ENCODE assay signal across 24 mouse cellular contexts in genomic region chr13:34656351-34656750, GRCm38 (mm10). TPM values are rescaled to one million over a fixed set of nuclear protein-coding genes. Genes with fewer than 3 reads are reported as not detected.
DNase-seq lines count a peak whose midpoint lies in the region; ATAC-seq lines count a peak whose summit lies in the region.
"Had no signal": no experiment of that assay in that cellular context is flagged by ENCODE, and none has a peak within 500 bp of the region (broad histone marks: within the 10 kb centered on the region; RNA-seq: fewer than 3 reads in every experiment).

No protein-coding gene starts in this region.

- H3K27me3 ChIP-seq in forebrain, embryonic 11.5 days (ENCODE audit: control insufficient read depth, insufficient read depth, low read length) = peaks cover 28% of the 10 kb centered on the region
- H3K27me3 ChIP-seq in forebrain, embryonic 13.5 days = peaks cover 41% of the 10 kb centered on the region
- H3K27me3 ChIP-seq: CH12.LX, Patski had no signal

- H3K4me1 ChIP-seq in forebrain, embryonic 11.5 days (replicated peaks; ENCODE audit: control insufficient read depth, insufficient read depth, low read length) = peaks cover 10% of the 10 kb centered on the region; the same call in 1 of the 2 replicates
- H3K4me1 ChIP-seq in forebrain, embryonic 13.5 days = peaks cover 20% of the 10 kb centered on the region

- no peak overlapping the region for H3K9ac ChIP-seq in forebrain, embryonic 11.5 days (ENCODE audit: low read length)
- H3K9ac ChIP-seq in forebrain, embryonic 13.5 days = no peak overlapping the region
- H3K9ac ChIP-seq: embryonic facial prominence, embryonic 12.5 days; forebrain, embryonic 12.5 days; forebrain, embryonic 15.5 days; forebrain, postnatal 0 days had no signal

- H3K36me3 ChIP-seq in forebrain, embryonic 11.5 days (ENCODE audit: control insufficient read depth, insufficient read depth, low read length) = no peaks in the 10 kb centered on the region
- H3K36me3 ChIP-seq in forebrain, embryonic 13.5 days (ENCODE audit: poor library complexity, severe bottlenecking) = no peaks in the 10 kb centered on the region
- H3K36me3 ChIP-seq: embryonic facial prominence, embryonic 10.5 days; embryonic facial prominence, embryonic 12.5 days; forebrain, embryonic 12.5 days; forebrain, embryonic 15.5 days; G1E had no signal

- DNase-seq in forebrain, embryonic 11.5 days (ENCODE audit: low spot score) = peak; percentile 42
- DNase-seq in A20 (ENCODE audit: low read depth, low spot score) = peak; percentile 14
- DNase-seq in testis, postnatal 14 days (ENCODE audit: low spot score) = no peak
- DNase-seq in frontal cortex, postnatal 10 days (ENCODE audit: low spot score in 2 of 2) = no peak
- DNase-seq: adrenal gland, adult 8-10 months; adrenal gland, postnatal 14 days; adrenal gland, postnatal 36 days; cerebellum, adult 11-12 months; cerebellum, adult 2 months; cerebellum, adult 9-10 months; cerebellum, postnatal 10 days; cerebellum, postnatal 25 days; forebrain, postnatal 0 days had no signal

- 82% methylated on average over 5 of the region's 5 CpGs for WGBS in forebrain, embryonic 11.5 days
- WGBS in forebrain, embryonic 13.5 days = 85% methylated on average over 5 of the region's 5 CpGs

- H3K4me2 ChIP-seq in forebrain, embryonic 11.5 days (ENCODE audit: low read depth, low read length, severe bottlenecking) = no peak overlapping the region
- no peak overlapping the region for H3K4me2 ChIP-seq in forebrain, embryonic 13.5 days
- H3K4me2 ChIP-seq: embryonic facial prominence, embryonic 12.5 days; forebrain, embryonic 12.5 days; forebrain, embryonic 15.5 days had no signal

- H3K9me3 ChIP-seq in forebrain, embryonic 11.5 days (ENCODE audit: control insufficient read depth, low read length) = no peaks in the 10 kb centered on the region
- H3K9me3 ChIP-seq in forebrain, embryonic 13.5 days (replicated peaks) = no peaks in the 10 kb centered on the region
- H3K9me3 ChIP-seq: embryonic facial prominence, embryonic 10.5 days; embryonic facial prominence, embryonic 12.5 days; forebrain, embryonic 12.5 days; forebrain, embryonic 15.5 days had no signal

- H3K4me3 ChIP-seq in forebrain, embryonic 11.5 days (ENCODE audit: low read depth, low read length) = no peak overlapping the region
- no peak overlapping the region for H3K4me3 ChIP-seq in forebrain, embryonic 13.5 days
- H3K4me3 ChIP-seq: embryonic facial prominence, embryonic 10.5 days; embryonic facial prominence, embryonic 12.5 days; forebrain, embryonic 12.5 days; forebrain, embryonic 15.5 days had no signal

- no peak for ATAC-seq in forebrain, embryonic 11.5 days (replicated peaks; ENCODE audit: low FRiP score)
- ATAC-seq in forebrain, embryonic 13.5 days = no peak
- ATAC-seq in neutrophil, adult 5-6 weeks (ENCODE audit: extremely low read depth, insufficient number of reproducible peaks, low FRiP score, poor library complexity, severe bottlenecking) = 0 out of 2 replicates have a peak, but pooled peaks have one; percentile 28
- ATAC-seq: activated CD4-positive, CD25-positive, alpha-beta regulatory T cell, adult 4 months; CD4-positive, CD25-positive, alpha-beta regulatory T cell, adult 4 months; forebrain, embryonic 15.5 days; forebrain, postnatal 0 days; Patski had no signal

- no peak overlapping the region for H3K27ac ChIP-seq in forebrain, embryonic 11.5 days (ENCODE audit: low read depth, low read length)
- H3K27ac ChIP-seq in forebrain, embryonic 13.5 days = no peak overlapping the region
- H3K27ac ChIP-seq: embryonic facial prominence, embryonic 10.5 days; embryonic facial prominence, embryonic 12.5 days; forebrain, embryonic 12.5 days; forebrain, embryonic 15.5 days had no signal

RNA-seq across cellular contexts. Expression of gene Pxdc1, which starts 3.1 kb away (rescaled TPM):
- polyA plus RNA-seq in forebrain, embryonic 11.5 days (2014; fragmentation: Nextera tagmentation; extraction: Ambion mirVana) = 4.6 and 5.0 TPM in 2 replicates
- polyA plus RNA-seq in forebrain, embryonic 13.5 days (2015; fragmentation: Nextera tagmentation; extraction: Ambion mirVana) = 4.4 and 6.1 TPM in 2 replicates
- 43.8 and 49.6 TPM in 2 replicates for total RNA-seq in neutrophil, adult 5-6 weeks (2017)
- total RNA-seq: CH12.LX had no signal
- polyA plus RNA-seq: G1E had no signal

Comparison
In these comparisons a context has a peak if more than half of its experiments do, and no peak if none do; other contexts are left out.
1. DNase-seq: peak in forebrain, embryonic 11.5 days (single experiment) and A20 (single experiment); none in testis, postnatal 14 days (single experiment) and frontal cortex, postnatal 10 days (0 of 2).